Comparison of ENCODE assay signal across 14 mouse cellular contexts in genomic region chr4:114876441-114876972, GRCm38 (mm10). TPM values are rescaled to one million over a fixed set of nuclear protein-coding genes. Genes with fewer than 3 reads are reported as not detected.
DNase-seq lines count a peak whose midpoint lies in the region; ATAC-seq lines count a peak whose summit lies in the region.
"Had no signal": no experiment of that assay in that cellular context is flagged by ENCODE, and none has a peak within 500 bp of the region (broad histone marks: within the 10 kb centered on the region; RNA-seq: fewer than 3 reads in every experiment).

No protein-coding gene starts in this region.

- H3K4me1 ChIP-seq in hindbrain, embryonic 13.5 days (replicated peaks): no peaks in the 10 kb centered on the region
- H3K4me1 ChIP-seq in hindbrain, embryonic 10.5 days (replicated peaks): peaks cover 5% of the 10 kb centered on the region; the same call in 1 of the 2 replicates
- no peaks in the 10 kb centered on the region for H3K4me1 ChIP-seq in midbrain, embryonic 11.5 days (ENCODE audit: control insufficient read depth, insufficient read depth, low read length)
- H3K4me1 ChIP-seq in midbrain, embryonic 10.5 days: peaks cover 8% of the 10 kb centered on the region
- H3K4me1 ChIP-seq in embryonic facial prominence, embryonic 10.5 days: peaks cover 13% of the 10 kb centered on the region
- H3K4me1 ChIP-seq: liver, embryonic 13.5 days; stomach, embryonic 15.5 days had no signal

- intact Hi-C loops in gastrocnemius, postnatal 36 days (cut with DNase I): no loop called here

- H3K36me3 ChIP-seq in hindbrain, embryonic 13.5 days: no peaks in the 10 kb centered on the region
- H3K36me3 ChIP-seq in hindbrain, embryonic 10.5 days: no peaks in the 10 kb centered on the region
- no peaks in the 10 kb centered on the region for H3K36me3 ChIP-seq in midbrain, embryonic 11.5 days (ENCODE audit: control insufficient read depth, insufficient read depth, low read length)
- no peaks in the 10 kb centered on the region for H3K36me3 ChIP-seq in midbrain, embryonic 10.5 days
- H3K36me3 ChIP-seq in embryonic facial prominence, embryonic 10.5 days (replicated peaks): no peaks in the 10 kb centered on the region
- H3K36me3 ChIP-seq: liver, embryonic 13.5 days; stomach, embryonic 15.5 days had no signal

- no peak overlapping the region for H3K4me3 ChIP-seq in hindbrain, embryonic 13.5 days
- H3K4me3 ChIP-seq in hindbrain, embryonic 10.5 days: no peak overlapping the region
- no peak overlapping the region for H3K4me3 ChIP-seq in midbrain, embryonic 11.5 days (ENCODE audit: low read depth, low read length)
- H3K4me3 ChIP-seq in midbrain, embryonic 10.5 days: no peak overlapping the region
- H3K4me3 ChIP-seq in embryonic facial prominence, embryonic 10.5 days: no peak overlapping the region
- H3K4me3 ChIP-seq: heart, adult 2 months; liver, embryonic 13.5 days; stomach, embryonic 15.5 days had no signal

- ATAC-seq in hindbrain, embryonic 13.5 days (ENCODE audit: low FRiP score): peak; percentile 43; the same call in 1 of the 2 replicates
- no peak for ATAC-seq in midbrain, embryonic 11.5 days (ENCODE audit: low FRiP score)

- no peak overlapping the region for H3K4me2 ChIP-seq in hindbrain, embryonic 13.5 days
- no peak overlapping the region for H3K4me2 ChIP-seq in midbrain, embryonic 11.5 days
- H3K4me2 ChIP-seq: liver, embryonic 13.5 days; stomach, embryonic 15.5 days had no signal

- no peaks in the 10 kb centered on the region for H3K9me3 ChIP-seq in hindbrain, embryonic 13.5 days
- H3K9me3 ChIP-seq in hindbrain, embryonic 10.5 days: no peaks in the 10 kb centered on the region
- H3K9me3 ChIP-seq in midbrain, embryonic 11.5 days (ENCODE audit: control insufficient read depth, low read length): no peaks in the 10 kb centered on the region
- no peaks in the 10 kb centered on the region for H3K9me3 ChIP-seq in midbrain, embryonic 10.5 days (replicated peaks)
- no peaks in the 10 kb centered on the region for H3K9me3 ChIP-seq in embryonic facial prominence, embryonic 10.5 days
- H3K9me3 ChIP-seq: liver, embryonic 13.5 days; stomach, embryonic 15.5 days had no signal

- no peak overlapping the region for H3K27ac ChIP-seq in hindbrain, embryonic 13.5 days
- no peak overlapping the region for H3K27ac ChIP-seq in hindbrain, embryonic 10.5 days
- no peak overlapping the region for H3K27ac ChIP-seq in midbrain, embryonic 11.5 days (ENCODE audit: low read depth, low read length)
- H3K27ac ChIP-seq in midbrain, embryonic 10.5 days (replicated peaks): no peak overlapping the region
- H3K27ac ChIP-seq in embryonic facial prominence, embryonic 10.5 days (replicated peaks): no peak overlapping the region
- H3K27ac ChIP-seq: heart, adult 2 months; liver, embryonic 13.5 days; stomach, embryonic 15.5 days had no signal

- no peak overlapping the region for H3K9ac ChIP-seq in hindbrain, embryonic 13.5 days
- H3K9ac ChIP-seq in midbrain, embryonic 11.5 days (ENCODE audit: low read length): no peak overlapping the region
- H3K9ac ChIP-seq: liver, embryonic 13.5 days; stomach, embryonic 15.5 days had no signal

- no peaks in the 10 kb centered on the region; the same call in 1 of the 2 replicates for H3K27me3 ChIP-seq in hindbrain, embryonic 13.5 days
- H3K27me3 ChIP-seq in hindbrain, embryonic 10.5 days (ENCODE audit: insufficient read depth, poor library complexity, severe bottlenecking): no peaks in the 10 kb centered on the region
- no peaks in the 10 kb centered on the region for H3K27me3 ChIP-seq in midbrain, embryonic 11.5 days (ENCODE audit: control insufficient read depth, insufficient read depth, low read length)
- H3K27me3 ChIP-seq in midbrain, embryonic 10.5 days (ENCODE audit: low read depth, poor library complexity, severe bottlenecking): peaks cover 10% of the 10 kb centered on the region; the same call in 1 of the 2 replicates
- H3K27me3 ChIP-seq in embryonic facial prominence, embryonic 10.5 days (replicated peaks; ENCODE audit: low read depth, poor library complexity, severe bottlenecking): peaks cover 7% of the 10 kb centered on the region; the same call in 1 of the 2 replicates
- H3K27me3 ChIP-seq: stomach, embryonic 15.5 days had no signal

- no peak for DNase-seq in hindbrain, embryonic 10.5 days (ENCODE audit: low spot score)
- DNase-seq in midbrain, embryonic 11.5 days (ENCODE audit: low spot score, missing footprints): peak; percentile 75
- DNase-seq in midbrain, embryonic 10.5 days (ENCODE audit: low spot score): no peak
- peak; percentile 22 for DNase-seq in embryonic facial prominence, embryonic 10.5 days (ENCODE audit: low spot score)
- peak; percentile 40 for DNase-seq in retina, postnatal 7 days (ENCODE audit: low read depth, low spot score)
- DNase-seq in gastrocnemius, postnatal 36 days: no peak
- DNase-seq: heart, adult 2 months; liver, embryonic 13.5 days had no signal

- WGBS in hindbrain, embryonic 13.5 days: 39% methylated on average over 8 of the region's 8 CpGs
- WGBS in hindbrain, embryonic 10.5 days: 35% methylated on average over 8 of the region's 8 CpGs
- 13% methylated on average over 8 of the region's 8 CpGs for WGBS in midbrain, embryonic 11.5 days
- WGBS in midbrain, embryonic 10.5 days: 18% methylated on average over 8 of the region's 8 CpGs
- 19% methylated on average over 8 of the region's 8 CpGs for WGBS in embryonic facial prominence, embryonic 10.5 days

RNA-seq across cellular contexts. Expression of gene Foxd2, which starts 32.2 kb away (rescaled TPM):
- polyA plus RNA-seq in hindbrain, embryonic 13.5 days (2015; fragmentation: Nextera tagmentation; extraction: Ambion mirVana): 0.21 and 0.28 TPM in 2 replicates
- polyA plus RNA-seq in hindbrain, embryonic 10.5 days (2016; fragmentation: Nextera tagmentation; extraction: Ambion mirVana): 2.2 and 3.1 TPM in 2 replicates
- polyA plus RNA-seq in midbrain, embryonic 11.5 days (2014; fragmentation: Nextera tagmentation; extraction: Ambion mirVana): 2.0 and 2.4 TPM in 2 replicates
- polyA plus RNA-seq in midbrain, embryonic 10.5 days (2016; fragmentation: Nextera tagmentation; extraction: Ambion mirVana): 2.1 and 3.3 TPM in 2 replicates
- 4.6 and 4.8 TPM in 2 replicates for polyA plus RNA-seq in embryonic facial prominence, embryonic 10.5 days (2016; fragmentation: Nextera tagmentation; extraction: Ambion mirVana)
- under 1 TPM; 0.23 to 0.47 TPM for total RNA-seq in gastrocnemius, postnatal 36 days (2021)
- polyA plus RNA-seq: liver, embryonic 13.5 days had no signal

RNA-seq across cellular contexts. Expression of gene Foxe3, which starts 49.3 kb away (rescaled TPM):
- not detected in 2 replicates for polyA plus RNA-seq in hindbrain, embryonic 13.5 days (2015; fragmentation: Nextera tagmentation; extraction: Ambion mirVana)
- 0.18 and 0.51 TPM in 2 replicates for polyA plus RNA-seq in hindbrain, embryonic 10.5 days (2016; fragmentation: Nextera tagmentation; extraction: Ambion mirVana)
- polyA plus RNA-seq in midbrain, embryonic 11.5 days (2014; fragmentation: Nextera tagmentation; extraction: Ambion mirVana): 0.44 and 1.1 TPM in 2 replicates
- polyA plus RNA-seq in midbrain, embryonic 10.5 days (2016; fragmentation: Nextera tagmentation; extraction: Ambion mirVana): 6.7 and 14.7 TPM in 2 replicates
- polyA plus RNA-seq in embryonic facial prominence, embryonic 10.5 days (2016; fragmentation: Nextera tagmentation; extraction: Ambion mirVana): 1.0 and 1.5 TPM in 2 replicates
- not detected for total RNA-seq in gastrocnemius, postnatal 36 days (2021)
- total RNA-seq: heart, adult 2 months; left cerebral cortex, adult 8-10 months; megakaryocyte progenitor cell, adult 5-6 weeks had no signal
- polyA plus RNA-seq: heart, adult 2 months; large intestine, adult 2 months; liver, embryonic 13.5 days; stomach, embryonic 15.5 days had no signal

RNA-seq across cellular contexts. Expression of gene Gm12830, which starts 55.0 kb away (rescaled TPM):
- not detected in 2 replicates for polyA plus RNA-seq in hindbrain, embryonic 13.5 days (2015; fragmentation: Nextera tagmentation; extraction: Ambion mirVana)
- polyA plus RNA-seq in hindbrain, embryonic 10.5 days (2016; fragmentation: Nextera tagmentation; extraction: Ambion mirVana): not detected in 2 replicates
- polyA plus RNA-seq in midbrain, embryonic 11.5 days (2014; fragmentation: Nextera tagmentation; extraction: Ambion mirVana): not detected in 2 replicates
- polyA plus RNA-seq in midbrain, embryonic 10.5 days (2016; fragmentation: Nextera tagmentation; extraction: Ambion mirVana): not detected in 2 replicates
- 0.09 TPM in 1 of 2 replicates, not detected in the other for polyA plus RNA-seq in embryonic facial prominence, embryonic 10.5 days (2016; fragmentation: Nextera tagmentation; extraction: Ambion mirVana)
- total RNA-seq in gastrocnemius, postnatal 36 days (2021): not detected
- total RNA-seq: heart, adult 2 months; left cerebral cortex, adult 8-10 months; megakaryocyte progenitor cell, adult 5-6 weeks had no signal
- polyA plus RNA-seq: frontal cortex, adult 2 months; heart, adult 2 months; large intestine, adult 2 months; liver, embryonic 13.5 days; stomach, embryonic 15.5 days had no signal

Comparison
In these comparisons a context has a peak if more than half of its experiments do, and no peak if none do; other contexts are left out.
1. DNase-seq: peak in midbrain, embryonic 11.5 days (single experiment), embryonic facial prominence, embryonic 10.5 days (single experiment) and retina, postnatal 7 days (single experiment); none in hindbrain, embryonic 10.5 days (single experiment), midbrain, embryonic 10.5 days (single experiment) and gastrocnemius, postnatal 36 days (0 of 2).